Mouse (Mus musculus) gastrocnemius, postnatal 10 days (tissue): ENCODE measurements around the gene A630023A22Rik. TPM values are rescaled to one million over a fixed set of nuclear protein-coding genes. Genes with fewer than 3 reads are reported as not detected.

Experiments
- DNase-seq: peaks from one replicate; pipeline ENCODE4 v3.0.0; 2021; ENCODE audit warnings: mixed read lengths
- total RNA-seq, 2 experiments: library from RNA; stranded (reverse); gene quantifications; 2 replicates each; pipeline ENCODE4 v1.2.3; 2021

A630023A22Rik gene
- total RNA-seq, 2 experiments from 2014 or later: not detected

DNA sequence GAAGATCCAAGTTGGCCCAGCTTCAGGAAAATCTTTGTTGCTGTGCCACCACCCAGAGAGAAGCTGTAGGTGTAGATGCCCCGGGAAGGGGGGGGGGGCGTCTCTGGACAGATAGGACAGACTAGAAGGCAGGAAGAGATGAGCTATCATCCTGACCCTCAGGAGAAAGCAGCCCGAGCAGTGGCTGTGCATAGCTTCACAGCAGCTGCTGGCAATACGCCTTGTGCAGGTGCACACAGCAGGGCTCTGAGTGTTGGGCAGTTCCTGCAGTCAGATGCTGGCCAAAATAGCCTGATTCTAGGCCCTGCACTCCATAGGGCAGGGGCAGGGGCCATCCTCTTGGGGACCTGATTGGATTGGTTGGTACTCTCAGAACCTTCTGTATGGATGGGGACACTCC lies 15.7 kb downstream of the A630023A22Rik start:
- no peak for DNase-seq

DNA sequence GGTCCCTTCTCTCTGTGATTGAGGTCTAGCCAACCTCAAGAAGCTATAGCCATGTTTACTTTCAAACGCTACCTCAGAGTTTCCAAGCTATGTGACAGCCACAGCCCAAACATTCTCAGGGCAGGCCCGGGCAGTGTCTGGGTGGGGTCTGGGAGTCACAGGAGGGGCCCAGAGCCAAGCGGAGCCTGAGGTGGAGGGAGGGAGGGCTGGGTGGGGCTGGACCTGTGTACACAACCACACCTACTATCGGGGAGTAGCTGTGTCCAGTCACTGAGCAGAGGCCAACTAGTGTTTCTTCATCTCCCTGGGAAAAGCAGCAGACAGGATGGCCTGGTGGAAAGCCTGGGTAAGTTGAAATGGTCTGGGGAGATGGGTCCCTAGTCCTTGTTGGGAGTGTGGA lies 16.8 kb downstream of the A630023A22Rik start, which contains the start of gene Anxa8:
TSS of gene Anxa8 (plus strand) at position 251 of the 400 bp plus-strand sequence.
- DNase-seq: no peak

DNA sequence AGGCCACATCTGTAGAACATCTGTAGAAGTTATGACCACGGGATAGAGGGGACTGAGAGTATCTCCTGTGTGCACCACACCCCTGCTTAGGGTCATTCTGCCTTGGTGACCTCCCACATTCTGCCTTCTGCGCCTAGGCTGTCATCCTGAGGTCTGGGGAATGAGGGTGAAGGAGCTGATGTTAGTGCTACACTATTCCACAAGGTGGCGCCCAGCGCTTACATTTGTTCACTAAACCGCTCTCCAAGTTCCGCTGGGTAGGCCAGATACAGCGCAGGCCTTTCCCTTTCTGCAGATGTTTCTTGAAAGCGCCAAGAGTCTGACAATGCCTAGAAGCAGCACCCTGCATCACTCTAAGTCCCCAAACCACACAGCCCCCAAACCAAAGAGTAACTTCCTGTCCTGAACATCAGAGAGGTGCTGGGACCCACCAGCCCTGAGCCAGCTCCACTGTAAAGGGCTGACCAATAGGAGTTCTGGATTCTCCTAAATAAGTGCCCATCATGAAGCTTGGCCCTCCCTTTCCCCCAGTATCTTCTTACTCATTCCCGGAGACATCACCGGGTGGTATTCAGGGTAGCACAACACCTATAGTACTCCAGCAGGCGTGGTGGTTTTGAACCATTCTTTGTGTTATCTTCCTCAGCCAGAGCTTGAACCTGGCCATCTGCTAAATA lies 22.1 kb downstream of the A630023A22Rik start:
- DNase-seq: peak; percentile 77

DNA sequence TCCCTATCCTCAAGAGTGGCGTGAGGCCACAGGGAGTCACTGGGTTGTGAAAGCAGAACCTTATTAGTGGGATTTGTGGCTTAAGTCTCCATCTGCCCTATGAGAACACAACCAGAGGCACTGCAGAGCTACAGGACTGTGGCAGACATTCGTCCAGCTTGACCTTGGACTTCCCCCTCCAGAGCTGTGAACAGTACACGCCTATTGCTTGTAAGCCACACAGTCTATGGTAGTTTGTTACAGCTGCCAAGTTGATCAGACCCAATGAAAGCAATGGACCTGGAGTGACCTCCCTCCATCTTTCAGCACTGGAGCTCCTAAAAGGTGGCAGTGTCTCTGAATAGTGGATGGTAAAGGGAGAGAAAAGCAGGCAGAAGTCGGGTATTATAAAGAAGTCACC lies 24.3 kb downstream of the A630023A22Rik start:
- no peak for DNase-seq

DNA sequence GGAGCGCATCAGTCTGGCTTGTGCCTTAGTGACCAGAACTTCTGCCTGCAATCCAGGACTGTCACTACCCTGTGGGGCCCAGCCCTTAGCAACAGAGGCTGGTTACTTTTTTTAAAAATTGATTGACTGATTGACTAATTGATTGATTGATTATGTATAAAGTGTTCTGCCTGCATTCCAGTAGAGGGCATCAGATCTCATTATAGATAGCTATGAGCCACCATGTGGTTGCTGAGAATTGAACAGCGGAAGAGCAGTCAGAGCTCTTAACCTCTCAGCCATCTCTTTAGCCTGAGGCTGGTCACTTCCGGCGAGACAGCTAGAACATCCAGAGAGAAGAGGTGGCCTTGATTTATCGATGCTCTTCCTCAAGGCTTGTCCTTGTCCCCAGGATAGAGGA lies 25.3 kb downstream of the A630023A22Rik start:
- DNase-seq: no peak

DNA sequence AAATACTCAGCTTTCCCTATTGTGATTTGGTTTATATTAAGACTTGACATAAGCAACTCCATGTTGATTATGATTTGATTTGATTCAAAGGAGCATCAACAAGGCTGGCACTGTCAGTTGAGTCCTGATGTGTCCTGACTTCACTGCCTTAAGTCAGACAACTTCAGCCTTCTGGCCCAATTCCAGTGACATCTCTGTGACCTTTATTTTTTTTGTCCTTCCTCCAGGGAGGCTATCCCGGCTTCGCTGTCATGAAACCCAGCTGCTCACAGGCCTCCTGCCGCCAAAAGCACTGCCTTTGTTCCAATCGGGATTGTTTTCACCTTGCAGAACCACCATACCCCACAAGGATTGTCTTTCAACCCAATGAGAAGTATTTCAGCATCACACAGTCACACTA lies 27.2 kb downstream of the A630023A22Rik start:
- no peak for DNase-seq

DNA sequence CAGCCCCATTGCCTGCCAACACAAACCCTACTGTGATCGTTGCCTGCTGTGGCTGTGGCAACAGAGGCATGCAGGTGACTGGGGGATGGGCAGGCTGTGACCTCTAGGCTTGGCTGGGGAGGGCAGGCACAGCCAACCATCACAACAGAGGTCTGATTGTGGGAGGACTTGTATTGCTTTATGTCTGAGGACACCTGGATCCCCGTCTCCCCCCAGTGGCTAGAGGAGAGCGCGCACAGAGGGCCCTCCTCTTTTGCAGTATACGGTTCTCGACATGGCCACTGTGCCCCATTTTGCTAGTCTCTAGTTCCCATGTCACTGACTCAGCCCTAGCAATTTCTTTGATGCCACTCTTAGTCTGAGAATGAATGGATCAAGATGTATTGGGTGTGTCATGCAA lies 30.9 kb downstream of the A630023A22Rik start:
- DNase-seq: no peak

DNA sequence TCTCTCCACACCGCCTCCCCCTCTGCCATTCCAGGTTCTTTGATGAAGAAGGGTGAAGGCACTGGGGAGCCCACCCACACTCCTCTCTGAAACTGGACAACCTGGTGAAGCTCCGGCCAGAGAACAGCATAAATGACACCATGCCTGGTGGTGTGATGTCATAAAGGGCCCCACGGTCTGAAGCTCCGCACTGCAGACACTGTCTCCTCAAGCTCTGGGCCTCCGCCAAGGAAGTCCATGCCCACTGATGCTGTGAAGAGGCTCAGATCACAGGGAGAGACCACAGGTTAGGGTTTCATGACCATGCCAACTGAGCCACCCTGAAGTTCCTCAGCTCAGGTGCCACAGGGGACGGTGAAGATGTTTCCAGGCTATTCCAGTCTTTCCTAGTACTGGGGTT lies 50.0 kb downstream of the A630023A22Rik start, which contains the start of gene Antxrl:
TSS of gene Antxrl (plus strand) at position 192 of the 400 bp plus-strand sequence.
- no peak for DNase-seq

DNA sequence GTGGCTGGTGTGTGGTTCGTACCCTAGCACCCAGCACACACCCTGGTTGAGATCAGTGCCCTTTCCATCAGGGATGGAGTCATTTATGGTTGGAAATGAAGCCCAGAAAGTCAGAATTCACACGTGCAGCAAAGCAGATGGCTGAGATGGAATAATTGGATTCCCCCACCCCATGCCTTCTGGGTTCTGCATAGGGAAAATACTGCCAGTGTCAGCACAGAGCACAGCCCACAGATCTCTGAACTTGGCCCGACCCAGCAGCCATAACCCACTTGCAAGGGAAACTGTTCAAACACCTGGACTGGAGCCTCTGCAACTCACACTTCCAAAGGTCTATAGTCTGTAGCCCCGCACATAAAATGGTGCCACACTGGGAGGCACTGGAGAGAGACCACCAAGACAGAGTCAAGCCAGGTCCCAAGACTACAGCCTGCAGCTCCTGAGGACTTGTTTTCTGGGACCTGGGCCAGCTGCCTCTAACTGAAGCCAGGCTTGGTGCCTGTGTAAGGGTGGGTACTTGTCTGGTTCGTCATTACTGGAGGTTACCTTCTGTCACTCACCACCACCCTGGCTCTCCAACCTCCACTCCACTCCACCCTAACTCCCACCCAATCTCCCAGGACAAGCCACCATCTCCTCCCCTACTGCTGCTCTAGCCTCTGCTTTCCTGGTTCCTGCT lies 52.3 kb downstream of the A630023A22Rik start:
- no peak for DNase-seq

DNA sequence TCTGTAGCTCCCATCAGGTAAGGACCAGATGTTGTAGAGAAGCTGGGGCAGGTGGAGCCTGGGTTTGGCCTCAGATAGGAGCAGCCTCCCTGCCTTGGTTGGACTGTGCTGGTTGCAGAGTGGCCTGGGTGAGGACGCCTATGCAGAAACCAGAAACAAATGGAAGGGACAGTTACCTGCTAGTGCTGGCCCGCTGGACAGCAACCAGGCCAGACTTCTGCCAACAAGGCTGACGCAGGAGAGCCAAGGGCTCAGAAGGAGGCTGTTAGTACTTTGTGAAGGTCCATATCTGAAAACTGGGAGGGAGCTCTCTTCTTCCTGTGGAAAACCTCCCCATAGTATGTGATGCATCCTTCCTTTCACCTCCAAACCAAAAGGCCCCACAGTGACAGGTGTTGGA lies 59.2 kb downstream of the A630023A22Rik start:
- no peak for DNase-seq

DNA sequence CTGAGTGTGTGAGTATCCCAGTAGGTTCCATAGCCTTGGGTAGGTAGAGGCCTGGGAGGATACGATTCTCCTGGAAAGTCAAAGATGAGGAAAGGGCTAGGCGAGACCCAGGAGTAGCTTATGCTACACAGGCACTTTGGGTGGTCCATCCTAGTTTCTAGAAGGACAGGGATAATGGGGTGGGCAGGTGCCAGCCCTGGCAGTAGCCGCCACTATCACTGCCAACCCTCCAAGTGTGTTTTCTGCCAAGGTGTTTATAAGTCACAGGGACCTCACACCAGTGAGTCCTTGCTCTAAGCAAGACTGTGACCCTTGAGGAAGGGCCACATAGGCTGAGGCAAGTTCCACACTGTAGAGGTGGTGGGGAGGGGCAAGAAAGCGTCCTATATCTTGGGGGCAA lies 61.3 kb downstream of the A630023A22Rik start:
- DNase-seq: no peak

DNA sequence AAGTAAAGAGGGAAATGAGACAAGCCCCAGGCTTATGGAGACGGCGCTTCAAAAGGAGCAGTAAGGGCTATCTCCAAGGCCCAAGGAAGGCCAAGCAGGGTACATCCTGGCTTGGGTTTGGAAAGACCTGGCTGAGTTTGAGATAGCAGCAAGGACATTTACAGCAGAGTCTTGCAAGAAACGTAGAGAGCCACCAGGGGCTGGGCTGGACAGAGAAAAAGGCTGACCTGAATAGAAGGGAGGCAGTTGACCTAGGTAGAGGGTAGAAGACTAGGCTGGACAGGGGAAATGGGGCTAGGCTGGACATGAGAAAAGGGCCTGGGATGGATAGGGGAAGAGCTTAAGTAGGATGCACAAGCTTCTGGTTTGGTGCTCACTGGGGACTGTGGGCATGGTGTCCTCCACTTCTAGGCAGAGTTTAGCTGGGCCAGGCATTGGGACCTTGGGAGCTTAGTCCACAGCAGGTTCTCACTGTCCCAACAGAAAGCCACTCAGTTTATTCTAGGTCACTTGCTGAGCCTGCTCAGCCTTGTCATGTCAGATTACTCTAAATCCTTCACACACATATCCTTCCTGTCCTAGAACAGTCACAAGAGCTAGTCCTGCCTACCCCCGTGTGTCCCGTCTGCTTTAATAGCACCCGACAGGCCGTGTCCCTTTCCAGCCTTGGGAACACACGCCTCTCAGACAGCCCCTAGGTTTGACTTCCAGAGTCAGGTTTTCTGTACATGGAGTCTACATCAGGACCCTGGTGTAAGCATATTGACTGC lies 68.5 kb downstream of the A630023A22Rik start:
- DNase-seq: no peak

DNA sequence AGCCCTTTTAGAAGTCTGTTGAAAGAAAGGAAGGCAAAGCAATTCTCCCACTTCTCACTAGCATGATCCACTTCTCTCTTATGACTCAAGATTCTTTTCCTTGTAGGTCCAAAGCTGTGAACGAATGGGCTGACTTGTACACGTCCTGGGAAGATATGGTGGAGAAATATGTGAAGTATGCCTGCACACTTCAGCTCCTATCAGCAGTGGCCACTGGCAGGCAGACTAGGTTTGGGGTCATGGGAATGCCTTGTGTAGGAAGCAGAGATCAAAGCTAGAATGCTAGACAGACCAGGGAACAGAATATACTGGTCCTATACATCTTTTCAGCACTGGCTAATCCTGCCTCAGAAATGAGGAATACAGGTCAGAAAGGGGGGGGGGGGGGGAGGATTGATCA lies 75.8 kb downstream of the A630023A22Rik start:
- no peak for DNase-seq

DNA sequence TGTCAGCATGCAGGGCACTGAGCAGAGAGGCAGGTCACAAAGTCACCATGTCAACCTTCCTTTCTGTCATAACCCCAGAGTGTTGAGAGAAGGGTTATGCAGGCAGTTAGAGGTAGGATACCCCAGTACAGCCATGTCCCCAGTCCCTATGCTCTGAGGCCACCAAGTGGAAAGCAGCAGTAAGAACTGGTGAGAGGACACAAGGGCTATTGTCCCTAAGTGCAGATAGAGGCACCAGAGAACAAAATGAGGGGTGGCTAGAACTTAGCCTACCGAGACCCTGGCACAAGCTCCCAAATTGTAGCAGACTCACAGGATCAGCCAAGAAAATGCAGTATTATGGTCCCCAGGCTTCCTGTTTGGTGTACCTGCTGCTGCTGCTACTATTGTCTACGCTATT lies 85.6 kb downstream of the A630023A22Rik start:
- no peak for DNase-seq

DNA sequence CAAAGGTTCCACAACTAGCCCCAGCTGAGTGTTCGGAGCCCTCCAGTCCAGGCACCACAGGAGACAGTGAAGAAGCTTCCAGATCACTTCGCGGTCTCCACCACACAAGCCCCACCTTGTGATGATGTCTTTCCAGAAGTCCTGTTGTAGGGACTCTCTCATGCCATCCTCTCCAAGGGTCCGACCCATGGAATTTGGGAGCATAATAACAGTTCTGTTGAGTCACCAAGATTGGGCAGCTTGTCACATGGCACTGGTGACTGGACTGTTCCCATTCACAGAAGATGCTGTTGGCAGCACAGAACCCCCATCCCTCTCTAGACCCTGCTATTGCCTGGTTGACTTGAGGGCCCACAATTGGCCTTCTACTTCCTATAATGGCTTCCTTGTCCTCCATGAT lies 86.2 kb downstream of the A630023A22Rik start, which contains the start of gene Gm5460:
TSS of gene Gm5460 (plus strand) at position 378 of the 400 bp plus-strand sequence.
- DNase-seq: no peak

DNA sequence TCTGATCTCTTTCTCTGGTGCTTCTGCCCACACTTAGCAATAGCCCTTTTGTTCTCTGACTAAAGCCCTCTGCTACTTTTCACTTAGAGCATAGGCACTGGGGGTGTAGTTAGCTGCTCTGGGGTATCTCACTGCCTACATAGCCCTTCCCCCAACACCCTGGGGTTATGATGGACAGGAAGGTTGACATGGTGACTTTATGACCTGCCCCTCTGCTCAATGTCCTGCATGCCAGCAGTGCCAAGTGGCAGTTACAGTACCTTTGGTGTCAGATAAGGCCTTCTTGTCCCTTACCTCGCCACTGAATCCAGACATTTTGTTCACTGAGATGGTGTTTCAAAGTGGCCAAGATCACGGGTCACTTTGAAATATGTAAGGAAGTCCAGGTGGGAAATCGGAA lies 87.5 kb downstream of the A630023A22Rik start, which contains the start of gene Gm30083:
TSS of gene Gm30083 (minus strand) at position 120 of the 400 bp plus-strand sequence.
- no peak for DNase-seq

DNA sequence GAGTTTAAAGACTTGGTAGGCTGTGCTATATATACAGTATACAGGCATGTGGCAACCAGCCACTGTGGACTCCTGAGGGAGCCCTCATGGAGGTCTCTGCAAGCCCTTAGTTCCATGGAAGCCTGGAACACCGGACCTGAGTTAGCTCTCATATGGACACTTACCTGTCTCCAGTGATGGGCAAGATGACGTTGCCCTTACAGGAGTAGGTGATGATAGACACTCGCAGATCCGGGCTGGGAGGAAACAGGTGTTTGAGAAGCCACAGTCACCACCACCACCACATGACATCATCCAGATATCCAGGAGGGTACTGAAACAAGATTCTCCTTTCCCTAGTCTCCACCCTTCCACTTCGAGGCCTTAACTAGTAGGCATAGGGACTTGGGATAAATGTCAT lies 100.2 kb downstream of the A630023A22Rik start:
- no peak for DNase-seq

DNA sequence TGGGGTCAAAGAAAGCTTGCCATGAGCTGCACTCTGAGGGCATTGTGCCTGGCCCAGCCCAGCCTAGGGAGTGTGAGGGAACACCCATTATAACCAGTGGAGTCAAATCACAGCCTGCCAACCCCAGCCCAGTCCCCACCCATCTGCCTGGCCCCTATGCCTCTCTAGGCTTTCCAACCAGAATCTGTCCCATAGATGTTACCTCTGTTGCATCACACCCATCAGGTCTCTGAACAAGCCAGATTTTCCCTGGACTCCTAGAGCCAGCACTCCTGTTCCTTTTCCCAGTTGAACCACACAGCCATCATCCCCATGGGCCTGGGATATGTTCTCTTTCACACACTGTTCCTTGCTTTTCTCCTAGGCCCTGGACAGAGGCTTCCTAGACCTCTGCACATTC lies 101.1 kb downstream of the A630023A22Rik start:
- no peak for DNase-seq
